Mouse (Mus musculus) T-helper 17 cell (primary cell): ENCODE measurements at regions not wholly inside any gene's neighbourhood (a gene's known extent, or its start where the extent isn't known, plus 50 kb on each side); places are given as distances from the start of the nearest gene placed in this dataset.

Experiments used
- in situ Hi-C, 2 experiments: fragments of 300-600 bp; cut with MboI, MseI; formaldehyde crosslinking; loops; 1 replicate in 1 of 2; 2 replicates in 1 of 2; pipeline ENCODE4 v1.15.1; 2025; ENCODE audit warnings: high pct_unique_total_duplicates in 2 of 2

DNA sequence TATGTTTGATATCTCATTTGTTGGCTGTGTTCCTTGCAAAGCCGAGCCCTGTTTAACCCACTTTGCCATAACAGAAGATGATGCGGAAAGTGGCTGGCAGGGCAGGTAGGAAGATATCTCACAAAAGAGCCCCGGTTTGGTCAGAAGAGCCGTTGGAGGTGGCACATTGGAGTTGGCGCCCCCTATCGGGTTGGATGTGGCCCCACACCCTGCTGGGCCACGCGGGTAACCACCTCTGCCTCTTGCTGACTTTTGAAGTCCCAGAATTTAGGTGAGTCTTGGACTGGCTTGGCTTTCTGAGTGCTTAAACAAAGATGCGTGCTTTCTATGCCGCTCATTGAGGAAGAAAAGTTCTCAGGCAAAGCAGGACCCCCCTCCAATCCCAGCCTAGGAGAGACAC is 56.1 kb downstream of the Gm4791 start:
- in situ Hi-C loops, result loop anchor here in 1 of 2 experiments (5.0 to 10.0 kb wide), 2 partner anchors 102 to 260 kb away; no protein-coding TSS in a partner anchor

DNA sequence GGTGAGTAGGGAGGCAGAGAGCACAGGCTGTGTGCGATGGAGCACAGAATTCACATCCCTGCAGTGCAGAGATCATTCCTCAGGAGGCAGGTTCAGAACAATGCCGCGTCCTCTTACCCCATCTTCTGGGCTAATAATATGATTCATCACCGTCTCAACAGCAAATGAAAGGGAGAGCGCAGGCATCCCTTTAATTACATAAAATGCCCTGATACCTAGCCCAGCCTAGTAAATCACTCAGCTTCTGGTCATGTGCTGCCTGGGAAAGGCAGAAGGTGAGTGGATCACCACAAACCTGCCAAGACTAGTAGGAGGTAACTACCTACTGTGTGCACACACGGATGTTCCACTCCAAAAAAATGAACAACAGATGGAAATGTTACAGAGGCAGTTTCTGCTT is 57.0 kb downstream of the Gm4791 start:
- in situ Hi-C loops, result loop anchor here in 1 of 2 experiments (10.0 kb wide), 1 partner anchor 259 kb away; no protein-coding TSS in a partner anchor

DNA sequence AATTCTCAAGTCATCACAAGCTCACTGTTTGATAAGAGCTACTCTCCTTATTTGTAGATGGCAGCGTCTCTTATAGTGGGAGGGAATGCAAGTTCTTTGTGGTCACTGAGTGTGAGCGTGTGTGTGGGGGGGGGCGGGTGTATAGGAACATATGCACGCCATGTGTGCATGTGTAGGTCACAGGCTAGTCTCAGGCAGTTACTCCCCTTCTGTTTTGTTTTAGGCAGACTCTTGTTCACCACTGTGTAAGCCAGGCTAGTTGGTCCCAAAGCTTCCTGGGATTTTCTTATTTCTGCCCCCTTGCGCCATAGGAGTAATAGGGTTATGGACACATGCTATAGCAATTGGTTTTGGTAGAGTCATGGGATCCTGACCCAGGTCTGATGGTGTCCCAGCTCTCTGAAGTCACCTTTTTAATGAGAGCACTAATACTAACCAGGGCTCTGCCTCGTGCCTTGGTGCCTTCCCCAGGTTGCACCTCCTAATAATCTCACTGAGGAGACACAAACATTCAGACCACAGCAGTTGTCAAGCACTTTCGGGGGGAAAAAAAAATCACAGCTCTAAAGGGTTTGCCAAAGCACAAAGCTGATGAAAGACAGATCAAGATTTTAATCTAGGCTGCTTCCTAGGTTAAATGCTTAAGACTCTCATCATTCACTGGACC is 60.9 kb downstream of the Gm4791 start:
- in situ Hi-C loops, result loop anchor here in 1 of 2 experiments (10.0 kb wide), 1 partner anchor 255 kb away; no protein-coding TSS in a partner anchor

DNA sequence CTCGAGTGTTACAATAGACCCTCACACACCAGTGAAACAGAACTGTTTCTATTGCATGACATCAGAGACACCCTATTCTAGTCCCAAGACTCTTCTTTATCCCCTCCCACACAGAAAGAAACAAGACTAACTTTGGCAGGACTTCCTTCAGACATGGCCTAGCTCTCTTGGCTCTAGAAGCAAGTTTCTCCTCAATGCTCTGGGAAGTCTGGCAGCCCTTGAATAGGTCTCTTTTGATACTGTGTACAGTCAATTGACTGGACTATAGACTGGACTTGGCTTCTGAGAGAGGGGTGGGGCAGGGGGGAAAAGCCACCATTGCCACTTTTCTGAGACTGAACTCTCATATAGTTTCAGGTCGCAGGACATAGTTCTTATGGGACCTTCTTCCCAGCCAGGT is 62.2 kb downstream of the Gm4791 start:
- in situ Hi-C loops, result no loop called here

DNA sequence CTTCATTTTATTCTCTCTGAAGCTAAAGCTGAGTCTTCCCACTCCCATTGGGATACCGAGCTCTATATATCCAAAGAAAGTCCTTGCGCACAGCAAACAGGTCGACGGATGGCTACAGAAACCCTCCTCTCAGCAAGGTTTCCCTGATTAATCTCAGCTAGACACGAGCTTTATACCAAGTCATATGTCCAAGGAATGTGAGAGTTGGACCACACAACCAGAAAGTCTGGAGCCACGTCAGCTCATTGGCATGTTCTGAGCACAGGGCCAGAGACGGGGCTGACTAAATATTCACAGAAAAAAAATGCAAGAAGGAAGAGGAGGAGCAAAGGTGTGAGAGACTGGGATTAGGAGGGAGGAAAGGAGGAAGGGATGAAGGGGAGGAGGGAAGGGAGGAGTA is 64.0 kb downstream of the Gm4791 start:
- in situ Hi-C loops, result no loop called here

DNA sequence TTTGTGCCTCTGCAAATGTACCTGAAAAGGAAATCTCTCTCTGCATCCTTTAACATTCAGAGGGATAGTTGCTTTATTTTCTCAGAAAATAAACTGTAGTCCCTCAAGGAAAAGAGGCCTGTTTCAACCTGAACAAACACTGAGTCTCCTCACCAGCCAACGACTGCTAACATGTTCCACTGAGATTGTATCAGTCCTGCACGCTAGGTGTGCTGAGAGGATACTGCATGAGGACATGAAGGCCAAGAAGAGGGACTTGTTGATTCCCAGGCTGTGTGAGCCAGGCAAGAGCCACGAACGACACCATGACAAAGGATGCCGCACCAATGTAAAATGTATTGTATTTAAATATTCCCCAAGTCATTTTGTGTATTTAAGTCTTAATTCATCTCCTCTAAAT is 65.2 kb downstream of the Gm4791 start:
- in situ Hi-C loops, result no loop called here

DNA sequence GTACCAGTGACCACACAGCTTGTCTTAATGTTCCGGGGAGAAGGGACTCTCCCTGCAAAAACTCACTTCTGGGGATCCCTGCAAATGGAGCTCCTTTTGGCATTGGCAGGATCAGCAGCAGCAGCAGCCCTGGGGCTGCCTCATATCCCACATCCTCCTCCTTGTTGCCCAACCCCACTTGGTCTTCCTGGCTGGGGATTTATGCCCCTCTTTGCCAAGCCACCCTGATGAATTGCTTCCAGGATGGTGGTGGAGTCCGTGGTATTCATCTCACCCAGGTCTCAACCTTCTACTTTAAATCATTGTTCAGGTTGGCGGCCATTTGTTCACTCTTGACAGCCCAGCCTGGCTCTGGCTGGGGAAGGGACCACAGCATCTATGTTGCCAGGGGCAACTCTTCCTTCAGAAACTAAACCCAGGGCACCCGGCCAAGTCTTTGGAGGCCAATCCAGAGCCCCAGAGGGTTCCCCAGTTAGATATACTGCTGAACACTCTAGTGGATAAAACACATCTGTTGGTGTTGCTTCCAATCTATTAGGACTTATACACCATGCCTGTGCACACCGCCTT is 66.0 kb downstream of the Gm4791 start:
- in situ Hi-C loops, result no loop called here

DNA sequence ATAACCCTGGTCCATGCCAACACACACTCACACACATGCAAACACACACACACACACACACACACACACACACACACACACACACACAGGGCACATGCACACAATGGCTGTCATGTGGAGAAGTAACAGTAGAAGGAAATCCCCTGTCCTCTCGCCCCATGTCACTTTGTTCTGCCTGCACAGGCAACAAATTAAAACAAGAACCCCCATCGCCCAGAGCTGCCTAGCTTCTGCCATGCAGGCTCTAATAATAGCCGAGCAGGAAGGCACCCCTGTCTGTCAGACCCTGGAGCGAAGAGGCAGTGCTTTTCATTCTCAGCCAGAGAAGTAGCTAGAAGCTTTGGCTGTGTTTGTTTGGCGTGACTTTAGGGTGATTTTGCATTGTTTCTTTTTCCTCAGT is 70.9 kb downstream of the Gm4791 start:
- in situ Hi-C loops, result no loop called here

DNA sequence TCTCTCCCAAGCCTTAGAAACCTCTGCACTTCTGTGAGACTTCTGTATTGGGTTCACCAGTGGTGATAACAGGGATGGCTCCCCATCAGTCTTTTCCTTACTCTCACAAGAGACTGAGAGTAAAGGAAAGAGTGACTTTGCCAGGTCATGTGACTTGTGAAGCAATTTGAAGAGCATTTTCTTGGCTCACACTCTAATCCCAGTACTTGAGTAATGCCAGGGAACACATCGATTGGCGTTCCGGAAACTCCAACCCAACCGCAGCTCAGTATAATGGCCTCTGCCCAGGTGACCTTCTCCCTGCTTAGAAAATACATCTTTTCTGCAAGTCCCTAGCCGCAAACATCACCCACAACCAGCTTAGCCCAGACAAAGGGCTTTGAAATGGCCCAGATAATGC is 72.4 kb downstream of the Gm4791 start:
- in situ Hi-C loops, result no loop called here

DNA sequence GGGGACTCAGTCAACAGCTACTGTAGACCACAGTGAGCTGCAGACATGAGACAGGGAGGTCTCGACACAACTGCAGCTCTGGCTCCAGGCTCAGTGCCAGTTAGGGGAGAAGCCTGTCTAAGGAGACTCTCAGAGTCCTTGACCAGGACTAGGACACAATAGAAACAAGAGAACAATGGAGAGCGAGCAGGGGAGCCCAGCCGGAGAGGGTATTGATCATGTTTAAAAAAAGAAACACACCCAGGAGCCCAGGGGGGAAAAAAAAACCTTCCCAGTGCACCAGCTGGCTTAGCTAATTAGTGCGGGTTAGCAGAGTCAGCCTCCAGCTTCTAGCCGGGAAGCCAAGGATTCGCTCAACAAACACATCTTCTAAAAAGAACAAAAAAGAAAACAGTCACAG is 78.4 kb downstream of the Gm4791 start:
- in situ Hi-C loops, result no loop called here

DNA sequence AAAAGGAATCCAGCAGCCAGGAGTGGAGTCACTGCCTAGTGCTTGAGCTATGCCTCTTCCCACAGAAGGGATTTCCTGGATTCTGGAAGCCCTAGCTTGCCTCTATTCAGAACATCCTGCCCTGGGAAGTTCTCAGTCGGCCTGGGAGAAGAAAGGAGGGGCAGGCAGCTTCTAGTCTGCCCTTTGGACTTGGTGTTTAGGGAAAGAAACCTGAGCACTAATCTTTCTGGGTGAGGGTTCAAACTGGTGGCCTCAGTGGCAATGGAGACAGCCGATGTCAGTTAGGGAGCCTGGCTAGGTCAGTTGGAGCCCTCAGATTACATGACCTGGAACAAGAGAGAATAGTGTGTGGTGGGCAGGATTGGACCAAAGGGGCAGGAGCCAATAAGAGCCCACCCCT is 78.9 kb downstream of the Gm4791 start:
- in situ Hi-C loops, result no loop called here

DNA sequence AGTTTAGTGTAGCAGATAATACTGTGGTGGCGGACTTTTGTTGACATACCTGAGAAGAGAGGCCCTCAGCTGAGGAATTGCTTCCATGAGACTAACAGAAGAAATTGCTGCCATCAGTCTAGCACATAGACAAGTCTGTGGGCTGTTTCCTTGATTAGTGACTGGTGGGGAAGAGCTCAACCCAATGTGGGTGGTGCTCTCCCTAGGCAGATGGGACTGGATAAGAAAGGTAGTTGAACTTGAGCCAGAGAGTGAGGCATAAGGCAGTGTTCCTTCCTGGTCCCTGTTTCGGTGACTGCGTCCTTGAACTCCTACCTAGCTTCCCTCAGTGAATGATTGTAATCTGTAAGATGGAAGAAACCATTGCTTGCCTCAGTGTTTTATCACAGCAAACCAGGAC is 79.4 kb downstream of the Gm4791 start:
- in situ Hi-C loops, result no loop called here

DNA sequence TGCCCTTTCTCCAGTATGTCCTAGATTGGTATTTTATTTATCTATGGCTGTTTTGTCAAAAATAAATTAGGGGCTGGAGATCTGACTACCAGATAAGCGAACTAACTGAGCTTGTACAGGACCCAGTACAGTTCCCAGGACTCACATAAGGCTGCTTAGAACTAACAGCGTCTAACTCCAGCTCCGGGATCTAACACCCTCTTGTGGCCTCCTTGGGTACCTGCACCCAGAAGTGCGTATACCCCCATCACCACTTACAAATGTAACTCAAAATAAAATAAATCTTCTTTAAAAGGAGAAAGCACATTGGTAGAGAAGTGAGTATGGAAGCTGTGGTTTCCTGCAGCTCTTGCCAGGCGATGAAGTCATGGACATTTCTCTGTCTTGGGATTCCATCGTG is 82.9 kb downstream of the Gm4791 start:
- in situ Hi-C loops, result no loop called here

DNA sequence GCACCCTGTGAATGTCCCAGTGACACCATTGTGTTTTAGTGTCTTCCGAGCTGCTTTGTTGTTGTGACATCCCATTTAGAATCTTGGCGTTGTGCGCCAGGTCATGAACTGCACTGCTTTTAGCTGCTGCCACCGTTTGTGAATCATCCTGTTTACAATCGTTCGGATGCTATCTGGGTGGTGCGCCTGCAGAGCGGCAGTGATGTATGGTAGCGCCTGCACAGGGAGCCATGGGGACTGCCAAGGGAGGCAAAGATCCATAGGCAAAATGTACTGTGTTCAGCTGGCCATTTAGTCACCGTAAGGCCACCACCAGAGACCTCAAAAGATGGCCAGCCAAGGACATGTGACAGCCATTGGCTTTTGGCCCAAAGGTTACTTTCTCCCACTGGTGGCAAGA is 93.3 kb downstream of the Gm4791 start:
- in situ Hi-C loops, result no loop called here

DNA sequence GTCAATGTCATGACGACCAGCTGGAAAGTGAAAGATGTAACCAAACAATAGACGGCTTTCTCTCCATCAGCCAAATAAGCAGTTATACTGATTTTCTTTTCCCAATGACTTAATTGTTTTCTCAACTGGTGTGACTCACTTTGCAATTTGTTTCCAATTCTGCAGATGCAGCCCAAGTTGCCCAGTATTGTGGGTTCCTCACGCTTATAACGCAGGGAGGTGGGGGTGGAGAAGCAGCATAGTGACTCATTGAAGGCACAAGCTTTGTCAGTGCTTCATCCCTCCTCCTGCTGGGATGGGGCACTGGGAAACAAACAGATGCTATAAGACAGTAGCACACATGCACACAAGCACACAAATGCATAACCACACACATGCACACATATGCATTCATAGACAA is 97.1 kb downstream of the Gm4791 start:
- in situ Hi-C loops, result no loop called here

DNA sequence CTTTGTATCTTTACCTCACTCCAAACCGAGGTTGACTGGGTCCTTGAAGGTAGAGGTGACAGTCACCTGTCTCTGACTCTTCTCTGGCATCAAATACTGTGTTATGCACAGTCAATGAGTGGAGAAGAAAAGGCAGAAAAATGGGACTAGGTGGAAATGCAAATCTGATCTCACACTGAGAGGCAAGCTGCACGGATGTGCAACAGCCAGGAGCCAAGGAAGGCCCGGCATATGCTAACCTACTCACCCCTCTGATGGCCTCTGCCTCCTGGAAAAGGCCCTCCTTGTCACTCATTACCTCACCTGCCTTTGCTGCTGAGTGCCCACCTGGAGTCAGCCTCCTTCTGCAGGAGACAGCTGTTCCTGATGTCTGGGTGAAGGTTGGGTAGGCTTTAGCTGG is 104.8 kb downstream of the Gm4791 start:
- in situ Hi-C loops, result no loop called here

DNA sequence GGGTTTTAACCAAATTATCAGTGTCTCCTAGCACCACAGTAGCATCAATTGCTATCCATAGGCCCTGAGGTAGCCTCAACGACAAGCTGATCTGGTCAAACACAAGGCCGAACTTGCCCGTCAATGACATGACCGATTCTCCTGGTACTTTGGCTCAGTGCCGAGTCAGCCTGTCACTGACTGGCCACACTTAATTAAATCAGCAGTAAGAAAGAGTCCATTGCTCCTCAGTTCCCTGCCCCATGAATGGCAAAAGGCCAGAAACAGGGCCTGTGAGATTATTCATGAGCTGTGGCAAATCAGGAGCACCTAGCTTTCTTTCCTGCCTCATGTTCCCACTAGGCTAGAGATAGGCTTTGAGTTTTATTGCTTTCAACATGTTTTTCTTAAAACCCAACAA is 105.4 kb downstream of the Gm4791 start:
- in situ Hi-C loops, result no loop called here

DNA sequence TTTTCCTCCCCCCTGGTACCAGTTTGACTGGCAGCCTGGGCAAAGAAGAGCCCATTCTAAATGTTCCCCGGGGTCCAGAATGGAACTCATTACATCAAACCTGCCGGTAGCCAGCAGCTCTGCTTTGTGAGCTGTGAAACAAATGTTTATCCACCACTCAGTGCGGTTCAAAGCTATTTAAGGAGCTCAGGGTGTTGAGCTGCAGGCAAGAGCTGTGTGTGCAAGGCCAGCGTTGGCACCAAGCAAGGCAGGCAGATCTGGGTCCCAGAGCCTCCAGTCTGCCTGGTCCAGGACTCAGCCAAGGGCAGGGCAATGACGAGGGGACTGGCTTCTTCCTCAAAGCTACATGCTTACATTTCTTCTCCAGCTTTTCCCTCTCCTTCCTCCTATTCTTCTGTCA is 109.6 kb downstream of the Gm4791 start:
- in situ Hi-C loops, result no loop called here

DNA sequence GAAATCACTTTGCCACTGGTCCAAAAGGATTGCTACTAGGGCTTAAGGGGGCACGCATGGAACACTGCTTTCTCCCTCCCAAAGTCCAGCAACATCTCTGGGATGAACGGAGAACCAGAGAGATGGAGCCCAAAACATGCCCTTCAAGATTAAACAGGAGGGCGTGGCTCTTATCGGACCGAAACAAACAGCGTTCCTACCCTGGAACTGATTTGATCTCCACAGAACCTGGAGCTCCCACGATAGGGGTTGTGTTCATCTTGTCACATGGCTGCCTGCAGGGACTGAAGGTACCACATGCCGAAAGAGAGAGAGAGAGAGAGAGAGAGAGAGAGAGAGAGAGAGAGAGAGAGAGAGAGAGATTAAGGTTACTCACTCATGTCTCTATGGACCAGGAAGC is 120.7 kb downstream of the Gm4791 start:
- in situ Hi-C loops, result no loop called here

DNA sequence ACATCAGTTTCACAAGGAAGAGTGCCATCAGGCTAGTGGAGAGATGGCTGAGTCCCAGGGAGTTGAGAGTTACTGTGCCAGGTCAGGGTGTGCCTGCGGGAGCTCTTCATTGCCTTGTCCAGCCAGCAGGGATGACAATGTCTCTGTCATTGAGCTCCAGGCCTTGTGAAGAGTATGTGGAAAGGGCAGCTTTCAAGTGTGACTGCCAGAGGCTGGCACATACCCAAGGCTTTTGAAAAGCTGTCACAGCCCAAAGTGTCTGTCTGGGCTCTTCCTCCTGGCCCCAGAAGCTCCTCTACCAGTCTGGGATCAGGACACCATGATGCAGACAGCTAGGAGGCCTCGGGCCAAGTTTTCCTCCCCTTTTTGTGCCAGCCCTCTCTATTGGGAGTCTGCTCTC is 124.6 kb downstream of the Gm4791 start:
- in situ Hi-C loops, result no loop called here

DNA sequence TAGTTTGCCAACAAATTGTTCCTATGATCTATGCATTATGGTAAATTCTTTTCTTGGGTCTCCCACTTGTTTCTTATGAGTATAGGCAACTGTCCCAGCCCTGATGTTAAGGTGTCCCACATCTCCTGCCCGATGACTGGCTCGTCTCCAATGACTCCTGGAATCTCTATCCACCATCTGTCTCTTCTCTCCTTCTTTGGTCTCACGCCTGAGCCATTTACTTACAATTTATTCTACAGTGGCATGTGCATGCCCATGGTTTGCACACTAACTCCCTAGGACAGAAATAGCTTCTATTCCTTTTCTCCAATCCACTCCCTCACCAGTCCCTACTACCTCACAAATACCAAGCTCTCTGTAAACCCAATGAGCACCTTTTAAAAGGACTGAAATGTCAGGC is 127.0 kb downstream of the Gm4791 start:
- in situ Hi-C loops, result no loop called here

DNA sequence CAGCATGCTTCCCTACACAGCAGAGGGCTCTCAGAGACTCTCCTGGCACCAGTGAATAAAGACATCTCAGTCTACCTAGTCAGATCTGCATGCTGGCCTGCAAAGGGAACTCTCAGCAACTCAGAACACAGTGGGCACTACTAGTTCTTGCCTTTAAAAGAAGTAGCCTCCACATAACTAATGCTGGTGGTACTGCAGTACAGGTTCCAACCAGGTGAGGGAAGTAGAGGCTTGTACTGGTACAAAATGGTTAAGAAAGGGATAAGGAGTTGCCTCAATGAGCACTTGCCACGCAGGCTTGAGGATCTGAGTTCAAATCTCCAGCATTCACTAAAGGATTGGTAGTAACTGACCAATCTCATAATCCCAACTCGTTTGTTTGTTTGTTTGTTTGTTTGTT is 127.7 kb downstream of the Gm4791 start:
- in situ Hi-C loops, result no loop called here

DNA sequence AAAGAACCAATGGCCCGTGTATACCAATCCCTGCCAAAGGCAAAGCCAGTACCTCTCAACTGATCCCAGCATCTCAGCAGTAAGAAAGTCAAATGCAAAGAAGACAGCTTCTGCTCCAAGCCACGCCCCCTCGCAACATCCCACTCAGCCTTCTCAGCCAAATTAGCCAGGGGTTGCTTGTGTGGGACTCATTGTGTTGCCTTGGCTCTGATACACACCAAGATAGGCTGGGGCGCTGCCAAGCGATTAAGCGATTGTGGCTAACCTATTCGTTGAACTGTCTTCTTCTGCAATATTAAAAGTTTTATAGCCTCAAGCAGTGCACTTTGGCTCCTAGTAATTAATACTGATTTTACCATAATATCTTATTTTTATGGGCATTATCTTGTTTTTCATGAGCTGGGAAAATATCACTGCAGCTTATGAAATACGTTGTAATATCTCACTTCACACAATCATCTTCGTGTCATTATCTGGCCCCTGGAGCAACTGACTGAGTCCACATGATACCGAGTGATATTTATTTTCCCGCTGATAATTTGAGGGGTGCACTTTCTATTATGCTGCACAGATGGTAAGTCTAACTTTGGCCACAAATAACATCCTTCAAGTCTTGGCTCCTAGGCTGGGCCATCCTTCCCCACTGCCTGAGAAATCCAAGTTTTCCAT is 129.3 kb downstream of the Gm4791 start:
- in situ Hi-C loops, result no loop called here
